Mouse (Mus musculus): Measurements from ENCODE around the gene Emx1.

- TF ChIP-seq CTCF (IDR thresholded peaks at IDR 0.05; ENCODE audit: low read depth, low read length): peak; percentile 85
- no peak for TF ChIP-seq GATA1 (IDR thresholded peaks at IDR 0.05; ENCODE audit: borderline replicate concordance, low read length)
Measured at GRCm38 (mm10) chr6:85160201-85160923, 26.9 kb upstream of the Emx1 start.
